Mouse (Mus musculus) ES-E14 (cell line): ENCODE data around the gene Topbp1.

ENCODE experiments used
- CHD2 ChIP-seq: IDR thresholded peaks from 2 replicates; pipeline ENCODE4 v1.6.1; 2014; ENCODE audit warnings: mild to moderate bottlenecking, low read depth, low read length, inconsistent platforms
- HCFC1 ChIP-seq: IDR thresholded peaks from 2 replicates; pipeline ENCODE4 v1.6.1; 2012; ENCODE audit warnings: low read length, inconsistent platforms, borderline replicate concordance; ENCODE audit not compliant: insufficient read depth
- MAFK ChIP-seq: IDR thresholded peaks from 2 replicates; pipeline ENCODE4 v1.6.1; 2014; ENCODE audit warnings: mild to moderate bottlenecking, low read depth, low read length, inconsistent platforms; ENCODE audit not compliant: insufficient read depth
- ZNF384 ChIP-seq: IDR thresholded peaks from 2 replicates; pipeline ENCODE4 v1.6.1; 2012; ENCODE audit warnings: low read depth, low read length, inconsistent platforms

- TF ChIP-seq CHD2 (no peak), HCFC1 (no peak), MAFK (no peak), ZNF384 (no peak)
Measured at GRCm38 (mm10) chr9:103302239-103302638, 2.8 kb upstream of the Topbp1 start.
